Mouse (Mus musculus) retina, postnatal 7 days (tissue): Measurements from ENCODE around the gene Plb1.

Experiments used
- DNase-seq: peaks from one replicate; pipeline ENCODE4 v3.0.0-alpha.2; 2012; ENCODE audit warnings: low read depth, low spot score

The Plb1 gene

GRCm38 (mm10) chr5:32232474-32232873 lies at the start of gene Plb1:
Gene Plb1, plus strand, starts transcription at chr5:32232708.
- DNase-seq, result no peak

DNA sequence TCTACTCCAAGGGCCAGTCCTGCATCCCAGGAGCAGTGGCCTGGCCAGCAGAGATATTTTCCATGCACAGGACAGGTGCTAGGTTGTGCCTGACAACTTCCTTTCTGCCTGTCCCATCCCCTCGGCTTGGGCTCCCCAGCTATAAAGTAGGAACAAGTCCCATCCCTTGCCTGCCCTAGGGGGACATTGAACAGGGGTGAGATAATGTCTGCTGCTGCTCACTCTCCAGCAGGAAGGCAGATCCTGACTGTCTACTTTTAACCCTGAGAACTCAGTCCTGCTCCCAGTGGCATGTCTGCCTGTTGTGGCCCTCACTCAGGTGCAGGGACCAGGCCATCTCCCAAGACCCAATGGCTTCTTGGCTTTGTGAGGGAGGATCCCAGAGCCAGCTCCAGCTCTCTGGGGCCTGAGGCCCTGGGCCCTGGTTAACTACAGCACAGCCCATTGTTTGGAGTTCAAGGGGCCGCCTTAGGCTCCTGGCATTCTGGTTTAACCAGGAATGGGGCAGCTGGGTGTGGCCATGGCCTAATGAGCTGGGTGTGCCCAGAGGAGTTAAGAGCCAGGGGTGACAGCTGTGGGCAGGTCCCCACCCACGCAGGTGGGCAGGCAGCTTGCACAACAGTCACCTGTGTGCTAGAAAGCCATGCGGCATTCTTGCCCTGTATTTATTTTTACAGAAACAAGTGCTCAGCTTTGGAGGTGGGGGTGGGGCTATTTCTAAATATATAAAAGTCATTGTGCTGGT lies 49.5 kb upstream of the Plb1 start:
- no peak for DNase-seq

DNA sequence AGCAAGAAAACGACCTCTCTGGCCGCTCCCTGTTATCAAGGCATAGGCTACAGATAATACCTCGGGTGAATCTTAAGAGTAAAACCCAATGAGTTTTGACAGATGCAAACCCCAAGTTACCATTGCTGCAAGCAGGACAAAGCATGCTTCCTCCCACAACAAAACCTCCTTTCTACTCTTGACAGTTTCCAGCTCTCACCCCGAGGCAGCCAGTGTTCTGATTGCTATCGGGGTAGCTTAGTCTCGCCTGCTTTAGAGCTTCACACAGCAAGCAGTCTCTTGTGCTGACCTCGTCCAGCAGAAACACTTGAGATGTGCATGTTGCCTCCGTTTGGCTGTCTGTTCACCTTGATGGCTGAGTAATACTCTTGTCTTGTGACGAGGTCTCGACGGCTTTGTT lies 44.8 kb upstream of the Plb1 start:
- DNase-seq, result no peak

DNA sequence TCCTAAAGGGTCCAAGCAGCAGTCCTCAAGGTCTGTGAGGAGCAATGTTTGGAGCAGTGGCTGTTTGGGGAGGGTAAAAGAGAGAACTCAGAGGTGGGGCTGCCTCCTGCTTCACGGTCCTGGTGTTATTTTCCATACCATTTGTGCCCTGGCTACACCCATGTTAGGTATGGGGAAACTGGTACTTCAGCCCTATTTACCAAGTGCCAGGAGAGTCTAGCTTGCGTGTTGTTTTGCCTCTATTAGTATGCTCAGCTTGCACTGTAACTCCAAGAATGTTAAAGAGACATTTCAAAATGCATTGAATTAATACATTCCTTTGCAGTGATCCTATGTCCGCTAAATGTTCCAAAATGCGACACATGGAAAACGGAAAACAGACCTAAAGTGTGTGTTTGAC lies 41.2 kb upstream of the Plb1 start:
- DNase-seq, result no peak

DNA sequence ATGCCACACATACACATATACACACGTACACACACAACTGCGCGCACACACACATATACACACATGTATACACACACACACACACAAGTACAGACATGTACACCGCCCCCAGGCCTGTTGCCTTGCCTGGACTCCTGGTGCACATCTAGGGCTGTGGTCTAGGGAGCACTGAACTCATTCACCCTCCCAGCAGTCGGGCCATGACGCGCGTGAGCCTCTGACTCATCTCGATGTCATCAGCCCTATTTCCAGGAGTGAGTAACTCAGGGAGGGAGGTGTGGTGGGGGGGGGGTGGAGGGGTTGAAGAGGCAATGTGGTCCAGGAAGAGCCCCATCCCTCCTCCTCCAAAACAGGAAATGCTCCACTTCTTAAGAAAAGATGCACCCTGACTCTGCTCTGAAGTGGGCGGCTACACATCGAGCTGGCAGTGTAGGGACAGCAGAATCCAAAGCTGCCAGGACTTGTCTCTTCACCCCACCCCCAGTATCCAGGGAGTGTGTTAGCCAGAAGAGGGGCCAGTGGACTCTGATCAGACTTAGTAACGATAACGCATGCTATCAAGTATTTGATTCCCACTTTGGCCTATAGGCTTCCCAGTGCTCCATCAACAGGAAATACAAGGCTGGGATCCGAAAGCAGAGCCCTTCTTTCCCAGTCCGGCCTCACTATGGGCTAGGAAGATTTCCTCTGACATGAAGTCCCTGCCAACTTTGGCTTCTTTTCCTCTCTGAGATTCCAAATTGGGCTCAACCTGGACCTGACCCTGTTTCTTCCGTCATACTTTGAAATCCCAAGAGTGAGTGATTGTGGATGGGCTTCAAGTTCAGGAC lies 40.3 kb upstream of the Plb1 start:
- DNase-seq, result no peak

- no peak for DNase-seq
Measured at GRCm38 (mm10) chr5:32194236-32194635, 38.3 kb upstream of the Plb1 start.

DNA sequence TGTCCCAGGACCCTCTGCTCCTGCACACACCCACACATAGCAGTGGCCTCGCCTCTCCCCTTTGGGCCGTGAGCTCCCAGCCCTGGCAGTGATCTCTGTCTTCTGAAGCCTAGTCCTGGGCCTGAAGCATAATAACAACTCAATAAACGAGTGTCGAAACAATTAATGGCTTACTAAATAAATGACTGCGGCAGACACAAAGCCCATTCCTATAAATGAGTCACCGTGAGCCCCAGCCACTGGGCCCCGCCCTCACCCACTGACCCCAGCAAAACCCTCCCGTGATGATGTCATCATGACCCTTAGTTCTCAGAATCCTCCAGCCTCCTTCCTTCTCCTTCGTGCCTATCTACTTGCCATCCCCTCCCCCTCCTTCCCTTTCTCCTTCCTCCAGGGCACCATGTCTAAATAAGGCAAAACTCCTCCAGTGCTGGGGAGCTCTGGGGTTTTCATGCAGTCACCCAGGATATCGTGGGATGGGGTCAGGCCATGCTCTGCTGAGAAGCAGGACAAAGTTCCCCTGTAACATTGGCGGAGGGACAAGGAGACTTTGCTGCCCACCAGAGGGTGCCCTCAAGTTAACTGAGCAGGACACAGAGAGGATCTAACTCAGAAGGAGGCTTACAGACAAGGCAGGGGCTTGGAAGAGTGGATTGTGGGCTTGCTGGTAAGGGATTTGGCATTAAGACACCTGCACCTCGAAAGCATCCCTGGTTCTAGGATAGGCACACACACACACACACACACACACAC lies 36.5 kb upstream of the Plb1 start:
- no peak for DNase-seq

GRCm38 (mm10) chr5:32197698-32198097 lies 34.8 kb upstream of the Plb1 start:
- peak; percentile 66 for DNase-seq

- no peak for DNase-seq
Measured at GRCm38 (mm10) chr5:32199136-32199535, 33.4 kb upstream of the Plb1 start.

DNA sequence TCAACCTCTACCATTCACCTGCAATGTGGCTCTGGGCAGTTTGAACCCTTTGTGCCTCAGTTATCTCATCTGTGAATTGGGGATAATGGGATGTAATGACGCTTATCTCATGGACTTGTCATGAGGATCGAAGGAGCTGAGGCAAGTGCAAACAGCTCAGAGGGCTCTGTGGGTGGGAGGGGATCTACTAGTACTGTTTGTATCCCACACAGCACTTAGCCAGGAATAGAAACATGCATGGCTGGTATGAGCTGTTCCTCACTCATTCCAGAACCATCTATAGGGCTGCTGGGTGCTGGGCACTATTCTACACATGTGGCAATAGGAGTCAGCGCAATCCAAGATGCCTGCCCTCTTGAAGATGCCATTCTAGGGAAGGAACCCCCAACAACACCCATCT lies 32.9 kb upstream of the Plb1 start:
- DNase-seq, result no peak

DNA sequence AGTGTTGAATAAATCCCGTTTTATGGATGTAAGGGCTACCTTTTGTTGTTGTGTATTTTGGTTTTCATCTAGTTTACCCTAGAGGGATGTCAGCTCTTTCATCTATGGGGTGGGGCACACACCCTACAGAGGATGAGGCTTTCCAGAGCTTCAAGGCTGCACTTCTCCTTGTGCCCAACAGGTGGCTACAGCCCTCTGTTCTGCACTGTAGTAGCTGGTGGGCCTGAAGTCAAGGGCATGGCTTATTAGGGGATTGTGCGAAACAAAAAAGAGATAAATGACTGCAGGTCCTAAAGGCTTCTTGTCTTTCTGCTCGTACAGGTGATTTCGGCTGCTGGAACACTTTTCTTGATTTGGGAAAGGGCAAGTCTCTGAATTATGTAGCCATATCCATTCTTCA lies 27.9 kb upstream of the Plb1 start:
- DNase-seq, result no peak

GRCm38 (mm10) chr5:32206726-32207125 lies 25.8 kb upstream of the Plb1 start:
- DNase-seq, result no peak

- DNase-seq, result no peak
Measured at GRCm38 (mm10) chr5:32208460-32208859, 24.0 kb upstream of the Plb1 start.

GRCm38 (mm10) chr5:32211011-32211410 lies 21.5 kb upstream of the Plb1 start:
- DNase-seq, result no peak

GRCm38 (mm10) chr5:32213746-32214145 lies 18.8 kb upstream of the Plb1 start:
- DNase-seq, result no peak

GRCm38 (mm10) chr5:32215510-32215909 lies 17.0 kb upstream of the Plb1 start:
- no peak for DNase-seq

DNA sequence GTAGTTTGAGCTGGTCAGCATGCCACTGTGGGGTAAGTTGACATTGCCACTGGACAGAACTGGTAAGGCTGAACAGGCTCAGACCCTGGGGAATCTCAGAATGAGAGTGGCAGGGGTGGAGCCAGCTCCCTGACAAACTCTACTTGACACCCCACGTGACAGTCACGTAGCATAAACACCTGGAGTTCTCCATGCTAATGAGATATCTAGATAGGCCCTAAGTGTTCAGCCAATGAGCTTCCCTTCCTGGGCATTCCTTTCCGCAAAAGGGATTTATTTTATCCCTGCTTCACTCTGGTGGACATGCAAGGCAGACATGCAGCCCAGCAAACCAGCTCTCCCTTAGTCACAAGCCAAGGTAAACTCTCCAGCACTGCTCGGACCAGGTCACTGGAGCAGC lies 16.0 kb upstream of the Plb1 start:
- no peak for DNase-seq

DNA sequence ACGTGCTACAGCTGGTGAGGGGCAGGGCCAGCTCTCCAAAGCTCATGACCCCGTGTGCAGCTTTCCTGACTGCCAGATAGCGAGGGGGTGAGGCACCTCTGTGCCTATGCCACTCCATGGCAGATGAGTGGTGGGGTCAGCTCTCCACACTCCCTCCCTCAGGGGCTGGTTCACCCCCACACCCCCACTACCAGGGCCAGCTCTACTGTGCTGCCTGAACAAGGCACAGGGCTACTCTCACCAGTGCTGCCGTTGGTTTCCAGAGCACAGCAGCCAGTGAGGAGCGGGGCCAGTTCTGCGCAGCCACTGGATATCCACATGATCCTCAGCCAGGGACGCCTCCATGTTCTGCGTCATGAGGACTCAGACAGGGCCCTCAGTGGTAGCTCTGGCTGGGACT lies 15.0 kb upstream of the Plb1 start:
- DNase-seq, result no peak

GRCm38 (mm10) chr5:32230372-32230771 lies 2.1 kb upstream of the Plb1 start:
- DNase-seq, result peak; percentile 2

GRCm38 (mm10) chr5:32239337-32239736 lies 6.8 kb downstream of the Plb1 start:
- DNase-seq, result no peak

DNA sequence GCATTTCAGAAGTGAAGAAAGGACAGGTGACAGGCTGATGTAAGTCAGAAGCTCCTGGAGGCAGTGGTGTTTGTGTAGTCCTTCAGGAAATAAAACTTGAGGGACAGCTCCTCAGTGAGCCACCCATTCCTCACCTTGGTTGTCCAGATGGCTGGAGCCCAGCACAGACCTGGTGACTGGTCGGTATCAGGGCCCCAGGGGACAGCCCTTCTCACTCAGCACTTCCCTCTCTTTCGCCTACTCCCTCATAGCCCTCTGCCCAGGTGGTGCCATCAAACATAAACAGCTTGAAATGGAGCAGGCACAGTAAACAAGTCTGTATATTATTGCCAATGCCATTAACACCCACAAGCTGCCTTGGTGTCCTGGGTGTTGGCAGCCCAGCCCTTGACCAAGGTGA lies 8.2 kb downstream of the Plb1 start:
- DNase-seq, result no peak

DNA sequence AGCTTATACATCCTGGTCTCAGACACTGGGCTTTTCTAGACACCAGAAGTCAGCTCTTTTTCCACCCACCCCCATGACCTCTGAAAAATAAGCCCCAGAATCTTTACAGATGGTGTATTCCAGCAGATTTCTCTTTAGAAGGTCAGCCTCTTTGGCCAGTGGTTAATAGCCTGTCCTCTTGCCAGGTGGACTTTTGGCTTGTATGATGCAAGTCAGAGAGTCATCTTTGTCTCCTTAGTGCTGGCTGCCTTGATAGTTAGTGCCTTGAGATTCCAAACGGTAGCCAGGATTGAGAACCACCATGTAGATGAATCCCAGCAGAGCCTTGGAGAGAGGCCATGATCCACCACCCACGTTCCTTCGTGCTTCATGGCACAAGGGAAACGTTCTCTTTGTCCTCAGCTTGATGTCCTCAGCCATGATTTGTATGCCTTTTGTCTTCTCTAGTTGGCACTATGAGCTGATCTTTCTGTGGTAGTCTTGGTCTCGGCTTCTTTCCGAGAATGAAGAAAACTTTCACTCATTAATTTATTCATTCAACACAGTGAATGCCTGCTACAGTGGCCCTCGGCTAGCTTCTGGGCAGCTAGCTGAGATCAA lies 10.9 kb downstream of the Plb1 start:
- no peak for DNase-seq
